Mouse (Mus musculus) embryonic stem cell, embryonic (primary cell): ENCODE results near the gene Wnt5b.

Experiments used
- CTCF ChIA-PET, 4 experiments: fragments of 300-600 bp in 2 of 4; fragments of 350-600 bp in 2 of 4; sonication (Branson Sonifier 250); formaldehyde crosslinking; loops; one replicate each; lab custom pipeline; 2022; ENCODE audit warnings: inconsistent platforms in 2 of 4; lab: Charles Lee
- POLR2A ChIA-PET, 4 experiments: fragments of 300-600 bp in 2 of 4; fragments of 350-600 bp in 2 of 4; sonication (Branson Sonifier 250); formaldehyde crosslinking; loops; one replicate each; lab custom pipeline; 2022; ENCODE audit warnings: antibody characterized with exemption in 4 of 4, inconsistent platforms in 1 of 4; lab: Charles Lee

Wnt5b gene

DNA sequence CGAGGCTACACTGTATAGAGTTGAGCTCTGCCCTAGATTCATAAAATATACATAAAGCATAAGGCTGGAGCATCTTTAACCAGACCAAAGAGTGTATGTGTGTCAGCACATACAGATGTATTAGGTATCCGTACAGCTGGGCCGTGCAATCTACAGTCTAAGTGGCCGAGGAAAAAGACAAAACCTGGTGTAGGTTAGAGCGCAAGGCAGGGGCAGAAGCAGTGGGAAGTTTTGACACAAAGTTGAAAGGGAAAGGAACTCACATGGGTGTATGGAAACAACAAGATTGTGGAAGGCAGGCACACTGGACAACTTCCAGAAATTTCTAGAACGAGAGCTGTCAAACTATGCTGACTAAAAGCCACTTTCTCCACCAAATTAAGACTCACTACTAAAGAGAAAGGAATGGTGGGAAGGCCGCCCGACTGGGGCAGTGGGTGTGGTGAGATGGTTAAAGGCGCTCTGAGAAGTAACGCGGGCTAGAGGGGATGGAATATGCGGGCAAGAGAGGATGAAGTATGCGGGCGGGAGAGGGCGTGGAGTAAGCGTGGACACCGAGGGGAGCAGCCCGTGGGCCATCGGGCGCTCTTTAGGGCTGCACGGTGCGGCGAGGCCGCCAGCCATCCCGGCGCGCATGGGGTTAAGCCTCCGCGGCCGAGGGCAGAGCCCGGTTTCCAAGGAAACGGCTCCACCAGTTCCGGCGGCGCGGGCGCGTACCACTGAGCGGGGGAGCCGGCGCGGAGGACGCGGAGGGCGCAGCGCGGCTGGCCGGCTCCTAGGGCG is 65.4 kb downstream of the Wnt5b start:
- CTCF ChIA-PET, result no interaction called here
- POLR2A ChIA-PET, result interaction anchor here in 2 of 4 experiments (0.7 to 0.9 kb wide), 2 partner anchors 30 kb away, joined by 3 to 6 read pairs; no protein-coding TSS in a partner anchor

DNA sequence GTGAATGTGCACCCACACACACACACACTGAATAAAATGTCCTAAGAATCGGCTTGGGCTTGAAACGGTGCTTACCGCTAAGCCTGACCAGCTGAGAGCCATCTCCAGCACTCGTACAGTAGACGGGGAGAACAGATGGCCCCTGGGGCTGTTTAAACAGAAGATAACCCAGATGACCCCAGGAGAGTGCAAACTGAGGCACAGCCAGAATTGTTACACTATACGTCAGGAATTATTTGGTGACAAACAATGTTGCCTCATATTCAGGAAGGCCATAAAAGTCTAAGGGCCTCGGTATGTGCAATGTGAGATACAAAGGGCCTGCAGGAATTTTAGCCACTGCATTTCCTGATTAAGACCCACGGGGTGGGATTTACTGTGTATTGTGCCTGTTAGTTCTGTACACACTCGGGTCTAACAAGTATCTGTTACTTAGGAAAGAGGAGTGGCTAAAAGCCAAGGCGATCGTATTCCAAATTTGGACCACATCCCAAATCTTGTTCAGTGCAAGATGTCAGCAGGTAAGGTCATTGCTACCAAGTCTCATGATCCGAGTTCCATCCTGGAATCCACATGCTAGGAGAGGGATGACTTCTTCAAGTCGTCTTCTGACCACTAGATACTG is 66.3 kb downstream of the Wnt5b start:
- CTCF ChIA-PET, result no interaction called here
- POLR2A ChIA-PET, result interaction anchor here in 1 of 4 experiments (0.9 kb wide), 1 partner anchor 29 kb away, joined by 6 read pairs; no protein-coding TSS in a partner anchor

DNA sequence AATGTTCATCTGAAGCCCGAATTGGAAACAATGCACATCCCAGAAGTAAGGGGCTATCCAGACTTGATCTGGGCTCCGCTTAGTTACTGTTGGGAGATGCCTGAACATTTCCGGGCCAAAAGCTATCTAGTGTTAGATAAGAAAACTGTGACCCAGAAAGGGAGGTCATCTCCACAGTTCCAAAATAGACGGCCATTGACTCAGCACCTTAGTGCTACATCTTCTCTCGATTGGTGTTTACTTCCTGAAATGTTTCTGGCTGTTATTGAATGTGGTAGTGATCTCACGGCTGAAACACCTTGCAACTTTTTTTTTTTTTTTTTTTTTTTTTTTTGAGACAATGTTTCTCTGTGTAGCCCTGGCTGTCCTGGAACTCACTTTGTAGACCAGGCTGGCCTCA is 68.2 kb downstream of the Wnt5b start:
- CTCF ChIA-PET, result interaction anchor here in 1 of 4 experiments (0.6 kb wide), 1 partner anchor 1307 kb away, joined by 4 read pairs; no protein-coding TSS in a partner anchor

DNA sequence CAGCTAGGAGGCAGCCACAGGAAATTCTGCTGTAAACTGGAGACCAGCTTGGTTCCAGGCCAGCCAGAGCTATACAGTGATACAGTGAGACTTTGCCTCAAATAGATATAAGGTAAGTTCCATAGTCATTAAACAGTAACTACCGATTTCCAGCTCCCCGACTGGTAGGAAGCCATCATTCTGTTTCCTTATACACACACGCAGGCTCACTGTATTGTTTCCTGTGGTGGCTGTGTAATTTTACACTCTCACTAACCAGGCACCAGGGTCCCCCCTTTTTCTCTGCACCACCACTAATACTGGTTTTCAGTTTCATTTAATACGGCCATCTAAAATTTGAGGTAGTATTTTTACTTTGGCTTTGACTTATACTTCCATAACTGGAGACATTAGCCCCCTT is 70.2 kb downstream of the Wnt5b start:
- POLR2A ChIA-PET, result interaction anchor here in 1 of 4 experiments (0.6 to 1.3 kb wide), 5 partner anchors 22 to 827 kb away, joined by 3 to 6 read pairs (median 3); no protein-coding TSS in a partner anchor
- CTCF ChIA-PET, result interaction anchor here in 3 of 4 experiments (0.5 to 2.8 kb wide), 4 partner anchors 12 to 335 kb away, joined by 3 to 15 read pairs (median 9); no protein-coding TSS in a partner anchor

More for the DNA sequence above, 68.2 kb downstream of the Wnt5b start:
- POLR2A ChIA-PET, result interaction anchor here in 2 of 4 experiments (0.7 to 1.7 kb wide), 7 partner anchors 23 to 81 kb away, joined by 3 to 7 read pairs (median 4); partner anchors contain the start of gene Wnt5b (in 1 of the 2)

DNA sequence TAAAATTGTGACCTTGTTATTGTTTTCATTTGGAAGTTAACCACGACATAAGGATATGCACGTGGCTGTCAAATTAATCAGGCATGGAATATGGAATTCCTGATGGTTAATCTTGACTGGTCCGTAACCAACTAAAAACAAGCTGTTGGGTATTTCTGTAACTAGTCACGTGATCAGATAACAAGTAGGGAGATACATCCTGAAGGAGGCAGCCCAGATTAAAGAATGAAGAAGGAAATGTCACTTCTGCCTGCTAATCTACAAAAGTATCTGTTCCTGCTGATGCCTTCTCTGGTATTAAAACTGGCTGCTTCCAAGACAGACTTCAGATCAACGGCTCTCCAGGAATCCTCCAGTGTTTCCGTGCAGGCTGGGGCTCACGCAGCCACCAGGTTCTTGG is 70.7 kb downstream of the Wnt5b start:
- ChIA-PET POLR2A (interaction anchor here in 1 of 4 experiments (0.6 to 1.3 kb wide), 5 partner anchors 21 to 828 kb away, joined by 3 to 6 read pairs (median 3); no protein-coding TSS in a partner anchor), CTCF (interaction anchor here (0.5 to 2.8 kb wide), 11 partner anchors 9 to 335 kb away, joined by 3 to 25 read pairs (median 11); no protein-coding TSS in a partner anchor)

DNA sequence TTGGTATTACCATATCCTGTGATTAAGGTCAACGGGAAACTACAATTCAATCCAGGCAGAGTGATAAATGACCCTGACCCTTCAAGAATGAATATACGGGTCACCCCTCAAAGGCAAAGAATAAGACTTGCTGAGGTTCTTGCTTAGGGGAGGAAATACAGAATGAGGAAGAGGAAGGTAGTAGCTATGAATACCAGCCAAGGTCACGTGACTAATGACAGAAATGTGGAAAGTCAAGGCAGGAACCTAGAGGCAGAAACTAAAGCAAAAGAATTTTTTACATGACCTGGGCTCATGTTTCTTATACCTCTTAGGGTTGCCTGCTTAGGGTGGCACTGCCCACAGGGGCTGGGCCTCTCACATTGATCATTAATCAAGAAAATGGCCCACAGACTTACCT is 71.4 kb downstream of the Wnt5b start:
- POLR2A ChIA-PET, result interaction anchor here in 3 of 4 experiments (0.6 to 1.8 kb wide), 14 partner anchors 10 to 137 kb away, joined by 3 to 7 read pairs (median 4); no protein-coding TSS in a partner anchor
- CTCF ChIA-PET, result interaction anchor here (0.5 to 2.8 kb wide), 50 partner anchors 8 to 716 kb away, joined by 3 to 33 read pairs (median 4); partner anchors contain the start of genes Dcp1b (in 1 of the 4) and Wnt5b (in 1 of the 4)

DNA sequence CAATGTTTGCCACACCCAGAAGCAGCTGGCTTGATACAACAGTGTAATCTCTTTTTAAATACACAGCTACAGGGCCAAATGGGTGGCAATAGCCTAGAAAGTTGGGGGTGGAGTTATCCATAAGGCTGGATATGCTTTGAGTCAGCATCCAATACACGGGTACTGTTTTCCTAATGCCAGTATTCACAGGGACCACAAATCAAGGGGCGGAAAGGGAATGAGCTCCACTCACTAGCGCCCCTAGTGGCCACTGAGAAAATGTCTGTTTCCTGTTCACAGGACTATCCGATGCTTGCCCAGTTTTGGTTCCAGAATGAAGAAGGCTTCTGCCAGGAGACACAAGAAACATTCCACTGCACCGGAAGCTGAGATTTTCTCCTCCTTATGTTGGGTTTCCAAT is 72.0 kb downstream of the Wnt5b start:
- ChIA-PET CTCF (interaction anchor here (0.5 to 2.8 kb wide), 61 partner anchors 8 to 751 kb away, joined by 3 to 33 read pairs (median 4); partner anchors contain the start of genes Dcp1b (in 1 of the 4) and Wnt5b (in 1 of the 4)), POLR2A (interaction anchor here (0.5 to 1.8 kb wide), 18 partner anchors 8 to 809 kb away, joined by 3 to 7 read pairs (median 4); no protein-coding TSS in a partner anchor)

DNA sequence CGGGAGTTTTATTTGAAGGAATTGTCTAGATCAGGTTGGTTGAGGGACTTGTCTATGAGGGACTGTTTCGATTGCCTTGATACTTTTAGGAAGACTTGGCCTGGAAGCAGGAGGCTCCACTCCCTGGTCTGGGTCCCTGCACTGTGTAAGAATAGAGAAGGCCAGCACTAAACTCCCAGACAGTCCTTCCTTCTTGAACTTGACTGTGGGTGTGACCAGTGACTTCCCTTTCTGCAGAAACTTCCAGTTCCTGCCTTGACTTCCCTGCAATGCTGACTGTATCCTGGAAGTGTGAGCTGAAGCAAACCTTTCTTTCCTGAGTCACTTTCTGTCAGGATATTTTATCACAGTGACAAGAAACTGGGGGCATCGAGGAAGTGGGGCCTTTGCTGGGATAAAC is 73.4 kb downstream of the Wnt5b start:
- ChIA-PET CTCF (interaction anchor here in 3 of 4 experiments (1.2 to 2.6 kb wide), 5 partner anchors 11 to 84 kb away, joined by 3 to 25 read pairs (median 4); no protein-coding TSS in a partner anchor), POLR2A (interaction anchor here in 1 of 4 experiments (0.6 kb wide), 1 partner anchor 28 kb away, joined by 6 read pairs; no protein-coding TSS in a partner anchor)

DNA sequence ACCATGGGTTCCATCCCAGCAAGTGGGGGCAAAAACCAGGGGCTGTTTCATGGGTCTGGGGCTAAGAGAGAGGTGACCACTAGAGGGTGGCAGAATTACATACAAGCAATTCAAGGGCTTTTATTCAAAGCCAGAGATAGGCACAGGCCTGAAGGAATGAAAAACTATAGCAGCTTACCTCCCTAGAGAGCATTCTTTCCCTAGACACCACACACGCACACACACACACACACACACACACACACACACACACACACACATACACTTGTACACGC is 76.4 kb downstream of the Wnt5b start:
- POLR2A ChIA-PET, result interaction anchor here in 1 of 4 experiments (1.1 to 1.9 kb wide), 2 partner anchors 14 to 16 kb away, joined by 3 to 16 read pairs; no protein-coding TSS in a partner anchor
- CTCF ChIA-PET, result interaction anchor here (0.5 to 3.7 kb wide), 9 partner anchors 9 to 729 kb away, joined by 3 to 15 read pairs (median 4); no protein-coding TSS in a partner anchor

DNA sequence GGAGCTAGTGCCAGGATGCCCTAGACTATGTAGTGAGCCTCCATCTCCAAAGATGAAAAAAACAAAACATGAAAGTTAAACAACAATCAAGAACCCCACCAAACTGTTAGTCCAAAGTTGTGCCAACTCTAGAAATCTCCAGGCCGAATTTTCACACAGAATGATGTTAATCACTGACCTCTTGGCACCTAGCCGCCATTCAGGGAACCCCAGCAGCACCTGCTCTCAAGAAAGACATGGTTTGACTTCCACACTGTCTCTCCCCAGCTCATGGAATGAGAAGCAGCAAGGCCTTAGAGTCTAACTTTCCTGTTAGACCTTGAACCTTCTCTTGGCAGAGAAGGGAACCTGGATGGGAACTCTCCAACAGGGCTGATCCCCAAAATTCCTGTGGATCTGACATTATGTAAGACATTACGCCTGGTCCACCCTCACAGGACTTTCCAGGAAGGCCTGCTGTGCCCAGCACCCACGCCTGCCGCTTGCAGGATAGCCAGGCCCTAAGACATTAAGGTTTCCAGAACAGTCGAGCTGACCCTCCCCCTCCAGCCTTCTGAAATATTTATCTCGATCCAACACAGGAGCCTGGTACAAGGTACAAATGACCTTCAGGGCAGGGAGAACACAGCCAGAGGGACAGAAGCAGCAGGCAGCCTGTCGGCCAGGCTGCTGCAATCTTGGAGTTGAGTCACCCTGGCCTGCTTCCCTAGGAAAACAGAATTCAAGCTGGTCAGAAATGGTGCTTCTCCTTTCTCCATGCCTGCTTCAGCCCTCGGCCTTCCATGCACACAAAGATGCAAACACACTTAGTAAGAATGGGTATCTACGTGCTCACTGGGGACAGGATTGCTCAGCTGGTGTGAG is 77.0 kb downstream of the Wnt5b start:
- CTCF ChIA-PET, result interaction anchor here (0.6 to 3.7 kb wide), 7 partner anchors 8 to 730 kb away, joined by 3 to 15 read pairs (median 5); no protein-coding TSS in a partner anchor
- POLR2A ChIA-PET, result interaction anchor here in 1 of 4 experiments (0.8 to 1.9 kb wide), 3 partner anchors 15 to 842 kb away, joined by 3 to 16 read pairs (median 3); no protein-coding TSS in a partner anchor

DNA sequence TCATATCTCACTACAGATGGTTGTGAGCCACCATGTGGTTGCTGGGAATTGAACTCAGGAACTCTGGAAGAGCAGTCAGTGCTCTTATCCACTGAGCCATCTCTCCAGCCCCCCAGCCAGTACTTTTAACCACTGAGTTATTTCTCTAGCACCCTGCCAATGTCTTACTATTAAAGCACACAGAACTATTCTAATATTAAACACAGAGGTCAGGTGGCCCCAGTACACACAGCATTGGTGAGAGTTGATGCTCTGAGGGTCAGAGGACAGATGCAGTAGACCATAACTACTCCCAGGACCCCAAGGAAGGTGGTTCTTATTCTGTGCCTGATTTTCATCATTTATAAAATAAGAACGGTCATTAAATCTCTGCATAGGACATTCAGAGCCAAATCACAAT is 78.0 kb downstream of the Wnt5b start:
- CTCF ChIA-PET, result interaction anchor here in 1 of 4 experiments (0.7 kb wide), 1 partner anchor 78 kb away, joined by 3 read pairs; the partner anchor contains the start of gene Wnt5b
- POLR2A ChIA-PET, result interaction anchor here in 1 of 4 experiments (0.9 kb wide), 1 partner anchor 15 kb away, joined by 3 read pairs; no protein-coding TSS in a partner anchor

DNA sequence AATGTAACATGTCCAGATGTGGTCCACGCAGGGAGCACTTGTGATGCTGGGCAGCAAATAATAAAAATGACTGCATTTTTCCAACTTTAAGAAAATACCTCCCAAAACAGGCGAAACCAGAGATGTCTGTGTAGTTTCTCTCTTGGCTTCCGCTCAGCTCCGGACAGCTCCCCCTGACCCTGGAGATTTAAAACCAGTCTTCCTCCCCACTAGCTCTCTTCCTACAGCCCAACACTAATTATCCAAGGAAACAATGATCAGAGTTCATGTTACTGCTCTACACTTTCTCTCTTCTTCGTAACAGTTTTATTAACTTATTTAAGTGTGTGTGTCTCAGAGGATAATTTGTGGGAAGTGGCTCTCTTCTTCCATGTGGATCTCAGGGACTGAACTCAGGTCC is 83.8 kb downstream of the Wnt5b start:
- POLR2A ChIA-PET, result interaction anchor here in 3 of 4 experiments (0.7 to 2.2 kb wide), 7 partner anchors 9 to 26 kb away, joined by 3 to 6 read pairs (median 4); no protein-coding TSS in a partner anchor
- CTCF ChIA-PET, result interaction anchor here (0.6 to 3.2 kb wide), 9 partner anchors 11 to 71 kb away, joined by 3 to 14 read pairs (median 4); no protein-coding TSS in a partner anchor

DNA sequence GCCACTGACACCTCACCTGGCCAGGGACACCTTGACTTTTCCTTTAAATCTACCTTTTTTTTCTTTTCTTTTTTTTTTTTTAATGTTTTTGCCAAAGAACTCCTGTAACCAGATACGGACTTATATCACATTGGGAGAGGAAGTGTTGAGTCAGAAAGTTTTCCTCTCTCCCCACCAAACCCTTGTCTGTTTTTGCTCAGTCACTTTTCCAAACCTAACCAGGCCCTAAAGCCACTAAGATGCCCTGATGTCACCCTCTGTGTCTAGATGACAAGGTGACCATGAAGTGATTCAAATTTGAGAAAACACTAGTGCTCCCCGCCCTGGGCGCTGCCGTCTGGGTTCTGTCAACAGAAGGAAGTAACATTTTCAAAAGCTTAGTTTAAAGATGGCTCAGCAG is 85.1 kb downstream of the Wnt5b start:
- CTCF ChIA-PET, result interaction anchor here in 2 of 4 experiments (1.3 to 1.7 kb wide), 2 partner anchors 9 to 12 kb away, joined by 3 read pairs; no protein-coding TSS in a partner anchor

DNA sequence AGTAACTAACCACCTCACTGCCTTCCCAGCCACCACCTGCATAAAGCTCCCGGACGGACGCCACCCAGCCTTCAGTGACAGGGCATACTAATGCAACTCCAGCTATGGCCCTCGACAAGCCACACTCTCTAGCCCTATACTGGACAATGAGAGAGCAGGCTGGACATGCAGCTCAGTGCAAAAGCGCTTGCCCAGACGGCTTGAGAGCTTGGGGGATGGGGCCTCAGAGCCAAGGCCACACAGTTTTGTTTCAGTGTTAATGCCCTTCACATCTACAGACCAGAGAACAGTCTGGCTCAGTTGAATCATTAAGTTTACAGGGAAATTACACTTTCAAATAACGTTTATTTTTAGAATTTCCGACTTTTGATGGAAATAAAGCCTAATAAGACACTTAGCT is 86.0 kb downstream of the Wnt5b start:
- ChIA-PET POLR2A (interaction anchor here in 2 of 4 experiments (1.1 to 1.7 kb wide), 2 partner anchors 9 to 14 kb away, joined by 5 read pairs; no protein-coding TSS in a partner anchor), CTCF (interaction anchor here in 3 of 4 experiments (0.5 to 1.6 kb wide), 5 partner anchors 10 to 60 kb away, joined by 3 to 5 read pairs (median 4); no protein-coding TSS in a partner anchor)

More for the DNA sequence above, 85.1 kb downstream of the Wnt5b start:
- POLR2A ChIA-PET, result interaction anchor here in 3 of 4 experiments (0.6 to 2.2 kb wide), 4 partner anchors 7 to 728 kb away, joined by 3 to 6 read pairs (median 5); no protein-coding TSS in a partner anchor

DNA sequence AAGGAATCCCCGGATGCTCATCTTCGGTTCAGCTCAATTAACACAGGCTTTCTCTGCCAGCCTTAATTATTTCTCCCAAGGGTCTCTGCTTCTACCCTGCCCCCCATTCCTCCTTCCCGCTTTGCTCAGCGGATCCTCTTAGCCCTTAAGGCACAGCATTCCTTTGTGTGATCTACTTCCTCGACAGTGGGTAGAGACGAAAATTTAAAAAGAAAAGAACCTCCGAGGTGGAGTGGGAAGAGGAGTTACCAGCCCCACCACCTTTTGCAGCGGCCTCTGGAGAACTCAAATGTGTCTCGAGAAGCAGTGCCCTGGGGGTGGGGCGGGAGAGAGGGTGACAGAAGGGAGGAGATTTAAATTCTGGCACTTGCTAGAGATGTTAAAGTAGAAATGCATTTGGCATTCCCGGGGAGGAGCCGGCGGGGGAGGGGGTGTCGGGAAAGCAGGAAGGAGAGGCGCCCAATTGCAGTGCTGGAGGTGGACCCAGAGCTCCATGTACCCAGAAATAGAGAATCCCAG is 92.1 kb downstream of the Wnt5b start:
- ChIA-PET CTCF (interaction anchor here (0.6 to 5.7 kb wide), 10 partner anchors 8 to 1322 kb away, joined by 3 to 33 read pairs (median 6); partner anchors contain the start of gene Wnt5b (in 1 of the 4)), POLR2A (interaction anchor here in 1 of 4 experiments (0.8 to 3.1 kb wide), 13 partner anchors 8 to 89 kb away, joined by 3 to 16 read pairs (median 5); no protein-coding TSS in a partner anchor)
